In the genomic region with DNA sequence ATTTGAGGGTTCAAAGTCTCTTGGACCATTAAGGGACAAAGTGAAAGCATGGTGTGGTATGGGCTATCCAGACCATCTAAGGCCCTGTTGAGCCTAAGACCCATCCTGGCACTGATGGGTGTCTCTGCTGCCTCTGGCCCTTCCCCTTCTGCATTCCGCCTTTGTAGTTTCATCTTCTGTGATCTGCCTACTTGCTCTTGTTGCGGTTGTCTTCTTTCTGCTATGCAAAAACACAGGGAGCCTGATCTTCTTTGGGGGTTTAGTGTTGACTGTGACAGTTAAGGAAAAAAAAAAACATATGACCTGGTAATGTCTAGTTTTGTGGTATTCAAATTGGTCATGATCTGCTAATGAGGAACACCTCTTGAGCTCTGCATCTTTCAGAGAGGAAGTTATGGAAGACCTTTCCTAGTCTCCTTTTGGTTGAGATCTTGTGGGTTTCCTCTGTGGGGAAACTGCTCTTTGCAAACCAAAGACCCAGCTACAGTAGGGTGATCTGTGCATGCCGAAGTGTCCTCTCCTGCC, we compare ENCODE assay signal across 16 mouse cellular contexts. TPM values are rescaled to one million over a fixed set of nuclear protein-coding genes. Genes with fewer than 3 reads are reported as not detected.
DNase-seq lines count a peak whose midpoint lies in the region; ATAC-seq lines count a peak whose summit lies in the region.
"Had no signal": no experiment of that assay in that cellular context is flagged by ENCODE, and none has a peak within 500 bp of the region (broad histone marks: within the 10 kb centered on the region; RNA-seq: fewer than 3 reads in every experiment).

No protein-coding gene starts in this region.

- H3K9ac ChIP-seq in liver, embryonic 13.5 days = no peak overlapping the region
- no peak overlapping the region for H3K9ac ChIP-seq in liver, embryonic 11.5 days (ENCODE audit: low read depth, low read length)
- H3K9ac ChIP-seq: embryonic facial prominence, embryonic 12.5 days; neural tube, embryonic 15.5 days had no signal

- H3K4me3 ChIP-seq in liver, embryonic 13.5 days (replicated peaks) = no peak overlapping the region
- no peak overlapping the region for H3K4me3 ChIP-seq in liver, embryonic 11.5 days (ENCODE audit: low read depth, low read length)
- H3K4me3 ChIP-seq: embryonic facial prominence, embryonic 12.5 days; heart, adult 2 months; neural tube, embryonic 15.5 days had no signal

- no peak for ATAC-seq in liver, embryonic 13.5 days (ENCODE audit: low read depth)
- no peak for ATAC-seq in liver, embryonic 11.5 days (replicated peaks; ENCODE audit: low FRiP score)
- peak; percentile 57 for ATAC-seq in CD4-positive, CD25-positive, alpha-beta regulatory T cell, adult 4 months
- ATAC-seq in inflammation-experienced regulatory T-cells, adult 6 months = peak; percentile 73
- ATAC-seq: hindbrain, postnatal 0 days had no signal

- H3K9me3 ChIP-seq in liver, embryonic 13.5 days (replicated peaks) = no peaks in the 10 kb centered on the region
- H3K9me3 ChIP-seq in liver, embryonic 11.5 days (ENCODE audit: control insufficient read depth, low read length) = no peaks in the 10 kb centered on the region
- H3K9me3 ChIP-seq: embryonic facial prominence, embryonic 12.5 days; neural tube, embryonic 15.5 days had no signal

- DNase-seq in liver, embryonic 13.5 days = no peak
- no peak for DNase-seq in liver, embryonic 11.5 days (ENCODE audit: low spot score)
- DNase-seq in naive thymus-derived CD4-positive, alpha-beta T cell, adult 2 months (ENCODE audit: low read depth) = peak; percentile 73
- no peak for DNase-seq in layer of hippocampus, adult 9-11 months
- DNase-seq in kidney, adult 8-10 months = no peak
- no peak for DNase-seq in adrenal gland, adult 2 months
- DNase-seq: cerebellum, postnatal 25 days; heart, adult 2 months; heart, postnatal 10 days; lung, adult 2 months had no signal

- no peaks in the 10 kb centered on the region for H3K27me3 ChIP-seq in liver, embryonic 13.5 days
- no peaks in the 10 kb centered on the region for H3K27me3 ChIP-seq in liver, embryonic 11.5 days (replicated peaks; ENCODE audit: control insufficient read depth, insufficient read depth, low read length)
- H3K27me3 ChIP-seq: neural tube, embryonic 15.5 days had no signal

- peak overlapping the region; percentile 88 for H3K27ac ChIP-seq in liver, embryonic 13.5 days
- no peak overlapping the region for H3K27ac ChIP-seq in liver, embryonic 11.5 days (ENCODE audit: low read depth, low read length)
- H3K27ac ChIP-seq: embryonic facial prominence, embryonic 12.5 days; hindbrain, postnatal 0 days; kidney, postnatal 0 days; neural tube, embryonic 15.5 days had no signal

- H3K4me1 ChIP-seq in liver, embryonic 13.5 days (replicated peaks) = peaks cover 91% of the 10 kb centered on the region
- H3K4me1 ChIP-seq in liver, embryonic 11.5 days (replicated peaks; ENCODE audit: control insufficient read depth, insufficient read depth, low read length) = peaks cover 32% of the 10 kb centered on the region
- H3K4me1 ChIP-seq: embryonic facial prominence, embryonic 12.5 days; neural tube, embryonic 15.5 days had no signal

- WGBS in liver, embryonic 13.5 days (ENCODE audit: insufficient replicate concordance) = 77% methylated on average over 3 of the region's 3 CpGs
- WGBS in liver, embryonic 11.5 days = 84% methylated on average over 3 of the region's 3 CpGs

- H3K4me2 ChIP-seq in liver, embryonic 13.5 days = no peak overlapping the region
- no peak overlapping the region for H3K4me2 ChIP-seq in liver, embryonic 11.5 days
- H3K4me2 ChIP-seq: embryonic facial prominence, embryonic 12.5 days; neural tube, embryonic 15.5 days had no signal

- H3K36me3 ChIP-seq in liver, embryonic 13.5 days = no peaks in the 10 kb centered on the region
- H3K36me3 ChIP-seq in liver, embryonic 11.5 days (ENCODE audit: control insufficient read depth, insufficient read depth, low read length) = no peaks in the 10 kb centered on the region
- H3K36me3 ChIP-seq: embryonic facial prominence, embryonic 12.5 days; neural tube, embryonic 15.5 days had no signal

RNA-seq across cellular contexts. Expression of a gene that starts 54.4 kb away (rescaled TPM):
- 8.0 and 13.7 TPM in 2 replicates for polyA plus RNA-seq in liver, embryonic 13.5 days (2015; fragmentation: Nextera tagmentation; extraction: Ambion mirVana)
- 19.3 and 19.7 TPM in 2 replicates for polyA plus RNA-seq in liver, embryonic 11.5 days (2014; fragmentation: Nextera tagmentation; extraction: Ambion mirVana)
- 10 to 100 TPM in 1 of 2 experiments, 1 to 10 TPM in 1; 9.4 to 18.2 TPM for polyA plus RNA-seq in CD4-positive, CD25-positive, alpha-beta regulatory T cell, adult 4 months (2017; shearing (Covaris generic))
- polyA plus RNA-seq in inflammation-experienced regulatory T-cells, adult 6 months (2017; shearing (Covaris generic)) = 10 to 100 TPM in 2 of 3 experiments, 1 to 10 TPM in 1; 5.7 to 17.9 (median 12.0) TPM
- total RNA-seq in adrenal gland, adult 2 months (2021) = 10 to 100 TPM; 32.8 to 50.0 TPM
- polyA plus RNA-seq in adrenal gland, adult 2 months (2012; rRNA removed) = 4.3 and 5.6 TPM in 2 replicates

Comparison
In these comparisons a context has a peak if more than half of its experiments do, and no peak if none do; other contexts are left out.
1. ATAC-seq: peak in CD4-positive, CD25-positive, alpha-beta regulatory T cell, adult 4 months (single experiment) and inflammation-experienced regulatory T-cells, adult 6 months (single experiment); none in liver, embryonic 13.5 days (single experiment) and liver, embryonic 11.5 days (single experiment).